Mouse (Mus musculus): Measurements from ENCODE around the gene Tulp1. TPM values are rescaled to one million over a fixed set of nuclear protein-coding genes. Genes with fewer than 3 reads are reported as not detected.

Gene Tulp1
- polyA plus RNA-seq, 1 experiment, result 0.11 TPM

DNA sequence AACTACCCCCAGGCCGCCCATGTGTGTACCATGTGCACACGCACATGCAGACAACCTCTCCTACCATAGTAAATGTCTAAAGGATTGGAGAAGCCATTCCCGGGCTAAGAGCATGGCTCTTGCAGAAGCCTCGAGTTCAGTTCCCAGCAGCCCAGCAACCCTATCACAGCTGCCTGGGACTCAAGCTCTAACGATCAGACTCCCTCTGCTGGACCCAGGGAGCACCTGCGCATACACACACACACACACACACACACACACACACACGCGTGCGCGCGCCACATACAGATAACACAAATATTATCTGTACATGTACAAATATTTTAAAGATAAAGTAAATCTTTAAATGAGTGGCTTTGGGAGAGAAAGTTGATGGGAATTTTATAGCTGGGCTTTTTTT is 39.3 kb upstream of the Tulp1 start:
- peaks cover 4% of the 10 kb centered on the region; the same call in 1 of the 2 replicates for H3K4me1 ChIP-seq (ENCODE audit: control insufficient read depth, insufficient read depth, low read length)
- H3K27ac ChIP-seq (ENCODE audit: insufficient read depth, low read depth, low read length), result no peak overlapping the region
- peaks cover 2% of the 10 kb centered on the region; the same call in 1 of the 2 replicates for H3K36me3 ChIP-seq (ENCODE audit: control insufficient read depth, insufficient read depth, low read length)
- TF ChIP-seq POLR2A (IDR thresholded peaks at IDR 0.05; ENCODE audit: low read depth, low read length), result no peak
- TF ChIP-seq CTCF (conservative IDR thresholded peaks at IDR 0.05; ENCODE audit: insufficient read depth, insufficient read length, low read depth, low read length), result 0 out of 2 replicates have a peak, but pooled peaks have one; percentile 3
- H3K27me3 ChIP-seq (replicated peaks; ENCODE audit: control insufficient read depth, insufficient read depth, low read length), result no peaks in the 10 kb centered on the region
- no peak for DNase-seq
- no peak overlapping the region for H3K4me3 ChIP-seq (ENCODE audit: insufficient read depth, low read depth, low read length)
- WGBS, result over 99% methylated on average over 11 of the region's 11 CpGs

DNA sequence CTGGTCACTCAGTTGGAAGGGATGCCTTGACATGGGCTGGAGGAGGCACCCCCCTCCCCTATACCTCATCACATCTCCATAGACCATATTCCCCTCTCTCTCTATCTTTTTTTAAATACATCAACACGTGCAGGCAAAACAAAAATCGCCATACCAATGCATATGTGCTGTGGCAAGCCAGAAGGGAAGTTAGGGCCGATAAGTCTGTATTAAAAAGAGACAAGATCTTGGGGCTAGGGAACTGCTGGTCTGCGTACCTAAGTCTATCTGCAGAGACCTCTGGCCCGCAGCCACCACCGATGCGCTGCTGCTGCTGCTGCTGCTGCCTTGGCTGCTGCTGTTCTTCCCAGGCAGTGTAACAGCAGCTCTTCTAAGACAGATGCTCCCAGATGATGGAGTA is 30.0 kb upstream of the Tulp1 start:
- Histone ChIP-seq H3K36me3 (ENCODE audit: control insufficient read depth, insufficient read depth, low read length) (no peaks in the 10 kb centered on the region; the same call in 1 of the 2 replicates), H3K27me3 (replicated peaks; ENCODE audit: control insufficient read depth, insufficient read depth, low read length) (no peaks in the 10 kb centered on the region), H3K27ac (ENCODE audit: insufficient read depth, low read depth, low read length) (no peak overlapping the region), H3K4me3 (ENCODE audit: insufficient read depth, low read depth, low read length) (no peak overlapping the region), H3K4me1 (ENCODE audit: control insufficient read depth, insufficient read depth, low read length) (no peaks in the 10 kb centered on the region)
- 93% methylated on average over 7 of the region's 7 CpGs for WGBS
- DNase-seq, result no peak
- TF ChIP-seq CTCF (conservative IDR thresholded peaks at IDR 0.05; ENCODE audit: insufficient read depth, insufficient read length, low read depth, low read length), result no peak
- TF ChIP-seq POLR2A (IDR thresholded peaks at IDR 0.05; ENCODE audit: low read depth, low read length), result no peak

DNA sequence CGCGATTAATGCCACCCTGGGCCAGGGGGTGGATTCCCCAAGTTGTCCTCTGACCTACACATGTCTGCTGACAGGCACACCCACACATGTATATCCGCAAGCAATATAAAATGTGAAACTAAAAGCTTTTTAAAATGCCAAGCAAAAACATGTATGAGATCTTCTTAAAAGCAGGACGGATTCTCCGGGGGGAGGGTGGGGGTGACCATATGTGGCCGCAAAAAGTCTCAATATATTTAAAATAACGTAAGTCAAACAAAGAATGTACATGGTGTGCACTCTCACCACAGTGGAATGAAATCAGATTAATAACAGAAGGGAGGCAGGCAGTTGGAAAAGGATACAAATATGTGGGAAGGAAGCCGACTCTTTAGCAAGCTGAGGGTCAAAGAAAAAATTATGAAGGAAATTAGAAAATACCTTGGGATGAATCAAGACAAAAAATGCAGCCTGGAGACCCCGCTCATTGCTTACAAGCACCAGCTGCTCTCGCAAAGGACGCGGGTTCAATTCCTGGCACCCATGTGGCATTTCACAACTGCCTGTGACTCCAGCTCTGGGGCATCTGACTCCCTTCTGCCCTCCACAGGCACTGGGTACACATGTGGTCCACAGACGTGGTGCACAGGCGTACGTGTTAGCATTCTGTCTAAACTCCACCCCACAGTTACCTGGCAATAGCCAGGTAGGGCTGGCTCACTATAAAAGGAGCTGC is 29.2 kb upstream of the Tulp1 start:
- Histone ChIP-seq H3K4me3 (ENCODE audit: insufficient read depth, low read depth, low read length) (no peak overlapping the region), H3K27me3 (replicated peaks; ENCODE audit: control insufficient read depth, insufficient read depth, low read length) (no peaks in the 10 kb centered on the region), H3K36me3 (ENCODE audit: control insufficient read depth, insufficient read depth, low read length) (no peaks in the 10 kb centered on the region; the same call in 1 of the 2 replicates), H3K4me1 (ENCODE audit: control insufficient read depth, insufficient read depth, low read length) (no peaks in the 10 kb centered on the region), H3K27ac (ENCODE audit: insufficient read depth, low read depth, low read length) (no peak overlapping the region)
- 69% methylated on average over 15 of the region's 15 CpGs for WGBS
- DNase-seq, result no peak
- TF ChIP-seq CTCF (conservative IDR thresholded peaks at IDR 0.05; ENCODE audit: insufficient read depth, insufficient read length, low read depth, low read length) (no peak), POLR2A (IDR thresholded peaks at IDR 0.05; ENCODE audit: low read depth, low read length) (no peak)

DNA sequence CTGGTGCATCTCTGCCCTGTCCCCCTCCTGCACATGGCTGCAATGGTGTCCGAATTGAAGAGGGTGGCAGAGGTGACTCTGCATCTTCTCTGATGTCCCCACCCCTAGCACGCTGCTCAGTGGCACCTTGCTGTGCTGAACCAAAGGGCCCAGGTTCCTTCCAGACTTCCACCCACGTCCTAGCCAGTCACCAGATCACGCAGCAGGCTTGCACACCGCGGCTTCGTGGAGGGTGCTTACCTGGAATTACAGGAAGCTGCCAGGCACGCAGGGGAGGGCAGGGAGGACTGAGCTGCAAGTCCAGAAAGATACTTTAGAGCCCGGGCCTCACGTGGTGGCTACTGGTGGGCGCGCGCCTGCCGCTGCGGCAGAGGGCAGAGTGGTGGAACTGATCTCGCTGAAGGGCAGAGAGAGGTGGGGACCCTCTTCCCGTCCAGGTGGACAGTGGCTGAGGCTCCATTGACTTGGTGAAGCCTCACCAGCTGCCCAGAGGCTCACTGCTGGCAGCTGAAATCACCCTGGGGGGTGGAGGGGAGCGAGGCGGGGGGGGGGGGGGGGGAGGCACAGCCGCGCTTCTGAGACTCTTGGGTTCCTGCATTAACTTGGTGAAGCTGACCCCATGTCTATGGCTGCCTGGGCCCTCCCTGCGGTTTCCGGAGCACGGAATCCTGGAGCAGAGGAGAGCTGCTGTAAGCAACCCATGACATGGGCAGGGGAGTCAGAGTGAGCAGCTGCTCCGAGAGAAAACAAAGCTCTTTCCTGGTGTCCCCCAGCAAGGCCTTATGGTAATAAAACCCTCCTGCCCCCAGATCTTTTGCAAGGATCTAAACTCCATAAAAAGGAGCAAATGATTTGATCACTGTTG is 26.8 kb upstream of the Tulp1 start:
- H3K27me3 ChIP-seq (replicated peaks; ENCODE audit: control insufficient read depth, insufficient read depth, low read length), result no peaks in the 10 kb centered on the region
- H3K27ac ChIP-seq (ENCODE audit: insufficient read depth, low read depth, low read length), result no peak overlapping the region
- no peaks in the 10 kb centered on the region for H3K4me1 ChIP-seq (ENCODE audit: control insufficient read depth, insufficient read depth, low read length)
- 15% methylated on average over 24 of the region's 25 CpGs for WGBS
- TF ChIP-seq POLR2A (IDR thresholded peaks at IDR 0.05; ENCODE audit: low read depth, low read length) (no peak), CTCF (conservative IDR thresholded peaks at IDR 0.05; ENCODE audit: insufficient read depth, insufficient read length, low read depth, low read length) (no peak)
- no peak overlapping the region for H3K4me3 ChIP-seq (ENCODE audit: insufficient read depth, low read depth, low read length)
- no peak for DNase-seq
- H3K36me3 ChIP-seq (ENCODE audit: control insufficient read depth, insufficient read depth, low read length), result no peaks in the 10 kb centered on the region

DNA sequence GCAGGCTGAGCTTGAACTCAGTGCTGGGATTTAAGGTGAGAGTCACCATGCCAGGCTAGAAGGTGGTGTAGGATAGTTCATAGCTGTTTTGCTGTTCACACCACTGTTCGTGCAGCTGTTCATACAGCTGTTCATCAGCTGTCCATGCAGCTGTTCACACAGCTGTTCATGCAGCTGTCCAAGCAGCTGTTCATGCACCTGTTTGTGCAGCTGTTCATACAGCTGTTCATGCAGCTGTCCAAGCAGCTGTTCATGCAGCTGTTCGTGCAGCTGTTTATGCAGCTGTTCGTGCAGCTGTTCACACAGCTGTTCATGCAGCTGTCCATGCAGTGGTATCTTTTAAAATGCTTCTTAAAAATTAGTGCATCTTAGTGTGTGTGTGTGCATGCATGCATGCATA is 23.5 kb upstream of the Tulp1 start:
- H3K4me3 ChIP-seq (ENCODE audit: insufficient read depth, low read depth, low read length), result no peak overlapping the region
- TF ChIP-seq POLR2A (IDR thresholded peaks at IDR 0.05; ENCODE audit: low read depth, low read length) (no peak), CTCF (conservative IDR thresholded peaks at IDR 0.05; ENCODE audit: insufficient read depth, insufficient read length, low read depth, low read length) (no peak)
- 87% methylated on average over 3 of the region's 3 CpGs for WGBS

DNA sequence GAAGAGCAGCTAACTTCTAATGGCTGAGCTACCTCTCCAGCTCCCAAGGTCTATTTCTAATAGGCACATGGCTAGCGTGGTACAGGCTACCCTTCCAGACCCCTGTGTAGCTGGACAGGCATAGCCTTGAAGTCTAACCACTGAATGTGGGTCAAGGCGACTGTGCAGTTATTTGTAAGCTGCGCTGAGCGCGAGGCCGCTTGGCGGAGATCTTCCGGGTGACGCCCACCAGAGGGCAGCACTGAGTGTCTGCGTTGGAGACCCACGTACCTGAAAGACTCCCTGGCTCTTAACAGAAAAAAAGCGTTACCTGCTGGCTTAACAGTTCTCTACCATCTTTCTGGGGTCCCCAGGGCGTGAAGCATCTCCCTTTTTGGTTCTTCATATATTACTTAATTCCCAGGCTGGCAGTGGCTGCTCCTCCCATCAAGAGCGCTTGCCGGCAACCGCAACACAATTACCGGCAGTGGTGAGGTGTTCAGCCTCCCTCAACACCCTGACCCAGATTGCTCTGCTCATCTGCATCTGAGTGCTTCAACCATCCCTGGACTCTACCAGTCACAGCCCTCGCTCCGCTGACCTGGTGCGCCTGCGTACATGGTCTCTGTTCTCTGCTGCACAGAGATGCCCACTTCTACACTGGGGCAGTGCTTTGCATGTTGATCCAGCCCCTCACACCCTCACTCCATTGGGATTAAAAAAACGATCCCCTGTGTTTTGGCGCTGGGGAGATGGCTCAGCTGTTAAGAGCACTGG is 21.3 kb upstream of the Tulp1 start:
- no peaks in the 10 kb centered on the region; the same call in 1 of the 2 replicates for H3K4me1 ChIP-seq (ENCODE audit: control insufficient read depth, insufficient read depth, low read length)
- H3K27ac ChIP-seq (ENCODE audit: insufficient read depth, low read depth, low read length), result no peak overlapping the region
- H3K27me3 ChIP-seq (replicated peaks; ENCODE audit: control insufficient read depth, insufficient read depth, low read length), result no peaks in the 10 kb centered on the region
- H3K36me3 ChIP-seq (ENCODE audit: control insufficient read depth, insufficient read depth, low read length), result no peaks in the 10 kb centered on the region
- no peak overlapping the region for H3K4me3 ChIP-seq (ENCODE audit: insufficient read depth, low read depth, low read length)
- 9% methylated on average over 23 of the region's 23 CpGs for WGBS
- DNase-seq, result peak; percentile 83
- peak; percentile 91 for TF ChIP-seq CTCF (conservative IDR thresholded peaks at IDR 0.05; ENCODE audit: insufficient read depth, insufficient read length, low read depth, low read length)
- no peak for TF ChIP-seq POLR2A (IDR thresholded peaks at IDR 0.05; ENCODE audit: low read depth, low read length)

More for the DNA sequence above, 23.5 kb upstream of the Tulp1 start:
- Histone ChIP-seq H3K27me3 (replicated peaks; ENCODE audit: control insufficient read depth, insufficient read depth, low read length) (no peaks in the 10 kb centered on the region), H3K27ac (ENCODE audit: insufficient read depth, low read depth, low read length) (no peak overlapping the region), H3K4me1 (ENCODE audit: control insufficient read depth, insufficient read depth, low read length) (no peaks in the 10 kb centered on the region; the same call in 1 of the 2 replicates), H3K36me3 (ENCODE audit: control insufficient read depth, insufficient read depth, low read length) (no peaks in the 10 kb centered on the region)
- no peak for DNase-seq

Data from kidney, adult 2 months (tissue).